Mouse (Mus musculus): Measurements from ENCODE around the gene Gnao1. TPM values are rescaled to one million over a fixed set of nuclear protein-coding genes. Genes with fewer than 3 reads are reported as not detected.

Gene Gnao1
- total RNA-seq, 2 experiments from 2014 or later, result 7.0 to 9.8 TPM

DNA sequence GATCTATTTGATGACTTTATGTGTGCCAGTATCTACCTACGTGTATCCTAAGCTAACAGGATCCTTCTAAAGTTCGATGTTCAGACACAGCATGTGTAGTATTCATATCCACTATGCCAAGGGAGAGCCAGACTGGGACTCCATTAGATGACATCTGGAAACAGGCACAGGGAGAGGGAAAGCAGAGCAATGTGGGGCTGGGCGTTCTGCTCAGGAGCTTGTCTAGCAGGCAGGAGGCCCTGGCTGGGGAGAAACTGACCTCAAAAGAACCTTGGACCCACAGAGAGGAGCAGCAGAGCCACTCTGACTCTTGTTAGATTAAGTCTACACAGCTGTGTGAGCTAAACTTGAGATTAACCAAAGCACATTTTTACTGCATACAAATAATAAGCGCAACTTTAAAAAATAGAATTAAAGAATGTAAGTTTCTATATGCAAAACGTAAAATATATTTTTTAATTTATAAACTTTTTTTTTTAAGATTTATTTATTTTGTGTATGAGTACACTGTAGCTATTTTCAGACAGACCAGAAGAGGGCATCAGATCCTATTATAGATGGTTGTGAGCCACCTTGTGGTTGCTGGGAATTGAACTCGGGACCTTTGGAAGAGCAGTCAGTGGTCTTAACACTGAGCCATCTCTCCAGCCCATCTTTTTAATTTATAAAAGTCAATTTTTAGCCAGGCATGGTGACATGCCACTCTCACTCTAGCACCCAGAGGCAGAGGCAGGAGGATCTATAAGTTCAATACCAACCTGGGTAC is 166.9 kb downstream of the Gnao1 start:
- intact Hi-C loops (cut with DNase I), result no loop called here

DNA sequence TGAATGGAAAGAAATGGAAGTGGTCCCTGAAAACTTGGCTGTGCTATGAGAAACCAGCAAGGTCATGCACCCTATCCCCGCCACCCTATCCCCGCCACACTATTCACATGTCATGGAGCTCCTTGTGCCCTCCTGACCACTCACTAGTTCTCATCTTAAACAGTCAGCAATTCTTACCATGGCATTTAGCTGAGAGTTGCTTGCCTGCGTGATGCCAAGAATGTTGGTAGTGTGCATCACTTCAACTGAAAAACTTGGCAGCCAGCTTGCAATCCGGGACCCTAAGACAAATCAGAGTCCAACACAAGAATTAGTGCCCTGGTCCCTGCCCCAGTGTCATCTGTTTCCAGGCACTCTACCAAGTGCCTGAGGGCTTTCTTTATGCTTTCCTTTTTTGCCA is 170.4 kb downstream of the Gnao1 start:
- no peak for DNase-seq
- intact Hi-C loops (cut with DNase I), result no loop called here

More for the DNA sequence above, 166.9 kb downstream of the Gnao1 start:
- DNase-seq, result no peak

DNA sequence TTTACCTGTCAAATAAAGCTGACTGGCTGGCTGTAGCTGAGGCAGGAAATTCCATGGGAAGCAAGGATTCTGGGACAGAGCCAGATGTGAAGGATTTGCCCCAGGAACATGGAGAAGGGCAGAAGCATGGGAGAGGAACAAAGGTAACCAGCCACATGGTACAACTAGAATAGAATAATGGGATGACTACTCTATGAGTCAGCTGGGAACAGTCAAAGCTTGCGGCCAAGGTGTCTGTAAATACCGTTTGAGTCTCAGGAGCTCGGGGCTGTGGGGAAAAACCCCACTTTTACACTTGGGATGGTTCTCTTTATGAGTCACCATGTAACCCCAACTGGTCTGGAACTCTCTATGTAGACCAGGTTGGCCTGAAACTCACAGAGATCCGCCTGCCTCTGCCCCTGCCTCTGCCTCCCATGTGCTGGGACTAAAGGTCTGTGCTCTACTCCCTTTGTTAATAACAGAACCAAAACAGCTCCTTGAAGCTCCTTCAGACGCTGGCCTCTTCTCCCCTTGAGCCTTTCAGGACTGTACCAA is 172.0 kb downstream of the Gnao1 start:
- intact Hi-C loops (cut with DNase I), result no loop called here

DNA sequence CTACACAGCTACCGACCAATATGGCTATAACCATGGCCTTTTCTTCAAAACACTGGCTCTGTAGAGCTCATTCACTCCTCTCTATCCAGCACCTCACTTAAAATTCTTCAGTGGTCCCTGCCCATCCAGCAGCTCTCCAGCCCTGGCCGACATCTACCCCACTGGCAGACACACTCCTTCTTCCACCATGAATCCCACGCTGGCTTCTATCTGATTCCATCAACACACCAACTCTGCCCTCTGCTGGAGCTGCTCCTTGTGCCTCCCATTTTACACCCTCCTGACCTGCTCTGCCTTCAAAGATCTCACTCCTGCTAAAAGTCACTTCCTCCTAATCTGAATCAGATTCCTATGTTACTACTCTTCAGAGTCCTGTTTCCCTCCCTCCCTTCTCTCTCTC is 174.1 kb downstream of the Gnao1 start:
- no peak for DNase-seq
- intact Hi-C loops (cut with DNase I), result no loop called here

More for the DNA sequence above, 172.0 kb downstream of the Gnao1 start:
- no peak for DNase-seq

DNA sequence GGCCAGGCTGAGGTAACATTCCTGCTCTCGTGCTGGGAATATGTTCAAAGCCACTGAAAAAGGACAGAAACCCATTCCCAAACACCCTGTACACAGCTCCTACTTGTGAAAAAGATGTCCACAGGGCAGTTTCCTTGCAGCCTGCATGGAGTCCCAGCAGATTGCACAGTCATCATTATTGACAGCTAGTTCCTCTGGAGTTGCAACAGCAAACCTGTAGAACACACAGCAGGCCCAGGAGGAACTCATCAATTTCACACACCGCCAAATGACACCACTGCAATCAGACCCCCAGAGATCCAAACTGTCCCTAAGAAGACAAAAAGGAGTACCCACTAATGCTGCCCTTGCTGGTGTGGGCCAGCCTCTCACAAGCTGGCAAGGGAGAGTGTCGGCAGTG is 175.0 kb downstream of the Gnao1 start:
- DNase-seq, result no peak
- intact Hi-C loops (cut with DNase I), result no loop called here

DNA sequence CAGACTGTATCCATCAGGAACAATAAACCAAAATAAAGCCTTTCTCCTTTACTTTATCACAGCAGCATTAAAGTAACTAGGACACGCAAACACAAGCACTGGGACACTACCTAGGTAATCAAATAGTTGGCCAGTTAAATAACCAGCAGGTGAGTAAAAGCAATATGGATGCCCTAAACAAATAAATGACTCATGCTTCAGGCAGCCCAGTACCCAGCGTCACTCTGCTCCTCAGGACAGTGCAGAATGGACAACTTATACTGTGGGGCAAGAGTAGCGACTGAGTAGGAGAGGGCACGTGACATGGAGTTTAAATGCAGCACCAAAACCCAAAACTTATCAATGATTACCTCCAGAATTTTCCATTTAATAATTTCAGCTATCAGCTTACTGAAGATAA is 180.0 kb downstream of the Gnao1 start:
- DNase-seq, result no peak

DNA sequence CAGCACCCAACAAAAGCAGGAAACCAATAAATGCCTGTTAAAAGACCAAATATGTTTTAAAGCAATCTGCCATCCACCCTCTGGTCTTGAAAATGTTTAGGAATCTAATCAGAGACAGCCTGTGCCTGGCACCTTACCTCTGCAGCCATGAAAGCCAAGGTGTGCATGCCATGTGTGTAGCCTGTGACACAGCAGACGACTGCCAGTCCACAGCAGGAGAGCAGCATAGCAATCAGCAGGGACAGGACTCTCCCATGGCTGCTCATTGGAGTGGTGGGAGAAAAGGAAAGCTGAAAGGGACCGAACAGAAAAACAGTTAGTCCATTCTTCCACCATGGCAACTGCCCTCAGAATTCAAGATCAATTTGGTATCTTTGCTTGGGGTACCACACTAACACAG is 189.2 kb downstream of the Gnao1 start:
- DNase-seq, result no peak
- intact Hi-C loops (cut with DNase I), result no loop called here

More for the DNA sequence above, 180.0 kb downstream of the Gnao1 start:
- intact Hi-C loops (cut with DNase I), result no loop called here

DNA sequence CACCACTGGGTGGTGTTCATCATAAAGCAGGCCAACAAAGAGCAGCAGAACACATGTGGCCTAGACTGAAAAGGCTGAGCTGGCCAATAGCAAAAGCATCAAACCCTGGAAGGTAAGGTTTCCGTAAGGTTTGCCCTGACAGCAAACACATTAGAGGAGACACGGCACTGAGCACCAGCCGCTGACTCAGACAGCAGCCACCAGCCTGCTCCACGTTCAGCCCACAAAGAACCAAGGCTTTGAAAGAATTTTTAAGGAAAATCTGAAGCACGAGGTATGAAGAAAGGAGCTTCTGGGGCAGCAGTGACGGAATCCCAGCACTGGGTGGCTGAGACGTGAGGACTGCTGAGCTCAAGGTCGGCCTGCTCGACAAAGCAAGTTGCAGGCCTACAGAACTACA is 194.4 kb downstream of the Gnao1 start:
- intact Hi-C loops (cut with DNase I), result no loop called here
- no peak for DNase-seq

DNA sequence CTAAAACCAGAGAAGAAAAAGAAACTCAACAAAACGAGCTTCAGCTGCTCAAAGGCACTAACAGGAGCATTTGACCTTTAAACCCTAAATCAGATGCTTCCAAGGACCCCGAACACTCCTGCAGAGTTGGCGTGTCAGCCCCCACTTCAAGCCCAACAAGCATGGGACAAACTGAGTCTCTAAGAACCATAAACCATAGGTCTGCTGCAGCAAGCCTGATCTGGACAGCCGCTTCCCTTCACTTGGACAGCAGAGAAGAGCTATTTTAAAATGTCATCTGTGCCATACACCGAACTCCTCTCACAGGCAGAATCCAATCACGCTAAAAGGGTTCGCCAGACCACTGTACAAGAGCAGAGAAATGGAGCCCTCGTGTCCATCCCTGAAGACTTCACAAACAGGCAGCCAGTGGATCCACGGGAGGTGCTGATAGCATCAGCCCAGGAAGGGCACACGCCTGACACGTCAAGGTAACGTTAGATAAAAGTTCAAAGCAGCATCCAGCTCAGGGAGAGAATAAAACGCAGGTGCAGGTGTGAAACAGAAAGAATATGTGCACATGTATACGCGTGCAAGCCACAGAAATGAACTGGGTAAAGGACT is 199.6 kb downstream of the Gnao1 start:
- no peak for DNase-seq
- intact Hi-C loops (cut with DNase I), result no loop called here

DNA sequence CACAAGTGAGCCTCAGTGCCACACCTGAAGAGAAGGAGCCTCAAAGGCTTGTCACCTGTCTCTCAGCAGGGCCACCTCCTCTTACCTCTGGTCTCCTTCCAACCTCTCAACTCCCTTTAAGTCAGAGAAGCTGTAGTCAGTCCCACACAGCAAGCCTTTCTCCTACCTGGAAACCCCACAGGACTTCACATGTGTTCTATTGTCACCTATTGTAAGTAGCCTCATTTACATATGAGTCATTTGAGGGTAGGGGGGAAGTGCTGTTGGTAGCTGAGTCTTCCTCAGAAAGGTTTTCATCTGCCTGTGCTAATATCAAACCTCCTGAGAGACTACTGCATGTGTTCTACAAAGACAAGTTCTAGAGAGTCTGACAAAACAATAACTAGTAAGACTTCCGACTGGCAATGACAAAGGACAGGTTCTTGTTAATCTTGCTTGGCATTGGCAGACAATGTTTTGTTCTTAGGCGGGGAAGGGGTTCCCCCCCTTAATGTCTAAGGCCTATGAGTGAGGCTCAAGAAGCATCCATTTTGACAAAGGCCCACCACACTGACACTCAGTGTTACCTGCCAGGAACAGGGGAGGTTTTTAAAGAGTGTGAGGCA is 200.4 kb downstream of the Gnao1 start:
- intact Hi-C loops (cut with DNase I), result no loop called here
- no peak for DNase-seq

DNA sequence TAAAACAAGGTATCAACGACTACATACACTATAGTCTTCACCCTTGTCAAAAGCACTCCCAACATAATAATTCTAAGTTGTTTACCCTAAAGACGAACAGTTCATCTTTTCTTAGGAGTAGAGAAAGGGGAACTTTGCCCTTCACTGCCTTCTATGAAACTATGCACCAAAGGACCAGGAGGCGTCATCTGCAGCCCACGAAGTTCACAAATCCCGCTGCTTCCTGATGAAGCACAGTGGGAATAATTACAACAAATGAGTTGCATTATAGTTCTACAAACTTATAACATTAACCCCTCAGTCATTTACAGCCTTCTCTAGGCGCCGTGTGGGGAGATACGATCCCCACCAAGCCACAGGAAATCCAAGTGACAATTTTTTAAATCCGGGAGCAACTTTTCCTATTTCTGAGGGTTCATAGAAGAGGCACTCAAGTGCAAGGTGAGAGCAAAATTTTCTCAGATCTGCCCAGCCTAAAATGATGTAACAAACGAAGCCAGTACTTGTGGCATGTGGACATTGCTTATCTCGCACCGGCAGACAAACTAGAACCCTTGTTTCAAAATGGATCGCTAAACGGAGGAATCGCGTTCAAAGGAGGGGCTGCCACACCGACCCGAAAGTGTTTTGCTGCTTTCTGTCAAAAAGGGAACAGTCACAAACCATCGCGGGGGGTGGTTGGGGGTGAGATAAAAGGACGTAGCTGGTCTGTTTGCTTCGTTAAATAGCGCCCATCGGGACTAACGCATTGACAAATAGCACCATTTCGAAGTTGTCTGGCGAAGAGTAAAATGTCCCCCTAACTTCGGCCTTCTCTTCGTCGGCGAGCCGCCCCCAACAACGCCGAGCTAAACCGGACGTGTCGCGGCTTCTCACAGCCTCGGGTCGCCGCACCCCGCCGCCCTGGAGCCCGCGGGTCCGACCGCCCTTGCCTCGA is 201.6 kb downstream of the Gnao1 start:
- intact Hi-C loops (cut with DNase I), result no loop called here
- DNase-seq, result no peak

DNA sequence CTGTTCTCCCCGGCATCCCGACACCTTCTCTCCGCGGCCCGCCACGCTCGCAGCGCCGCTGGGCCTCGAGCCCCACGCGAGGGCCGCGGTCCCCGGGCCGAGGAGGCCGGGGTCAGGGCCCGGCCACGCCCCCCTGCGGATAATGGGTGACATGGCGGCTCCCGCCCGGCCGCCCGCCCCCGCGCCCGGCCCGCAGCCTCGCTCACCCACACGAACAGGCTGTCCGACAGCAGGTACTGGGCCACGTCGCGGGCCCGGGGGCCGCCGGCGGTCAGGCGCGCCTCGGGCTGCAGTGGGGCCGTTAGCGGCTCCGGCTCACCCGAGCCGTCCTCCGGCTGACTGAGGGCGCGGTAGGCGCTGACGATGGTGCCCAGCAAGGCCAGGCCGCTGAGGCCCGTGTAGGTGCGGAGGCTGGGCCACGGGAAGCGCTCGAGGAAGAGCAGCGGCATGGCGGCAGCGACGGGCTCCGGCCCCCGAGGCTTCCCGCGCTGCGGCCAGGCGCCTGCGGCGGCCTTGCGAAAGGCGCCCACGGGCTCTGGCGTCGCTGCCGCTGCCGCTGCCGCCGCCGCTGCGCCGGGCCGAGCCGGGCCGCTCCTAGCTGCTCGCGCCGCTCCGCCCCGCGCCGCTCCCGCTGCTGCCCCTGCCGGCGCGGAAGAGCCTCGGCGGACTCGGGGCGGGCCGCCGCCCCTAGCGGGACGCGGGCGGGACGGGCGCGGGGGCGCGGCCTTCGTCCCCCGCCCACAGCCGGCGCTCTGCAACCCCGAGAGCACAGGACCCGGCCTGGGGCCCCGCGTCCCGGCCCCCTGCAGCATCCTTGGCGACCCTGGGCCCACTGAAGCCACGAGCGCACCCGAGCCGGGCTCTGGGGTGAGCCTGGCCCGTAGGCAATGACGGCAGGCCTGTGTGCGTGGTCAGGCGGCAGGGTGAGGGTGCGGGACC is 202.5 kb downstream of the Gnao1 start, which contains the start of gene Amfr:
Amfr (minus strand) TSS at position 830 of the 939 bp plus-strand sequence.
- peak; percentile 28 to 60 for DNase-seq
- intact Hi-C loops (cut with DNase I), result no loop called here

DNA sequence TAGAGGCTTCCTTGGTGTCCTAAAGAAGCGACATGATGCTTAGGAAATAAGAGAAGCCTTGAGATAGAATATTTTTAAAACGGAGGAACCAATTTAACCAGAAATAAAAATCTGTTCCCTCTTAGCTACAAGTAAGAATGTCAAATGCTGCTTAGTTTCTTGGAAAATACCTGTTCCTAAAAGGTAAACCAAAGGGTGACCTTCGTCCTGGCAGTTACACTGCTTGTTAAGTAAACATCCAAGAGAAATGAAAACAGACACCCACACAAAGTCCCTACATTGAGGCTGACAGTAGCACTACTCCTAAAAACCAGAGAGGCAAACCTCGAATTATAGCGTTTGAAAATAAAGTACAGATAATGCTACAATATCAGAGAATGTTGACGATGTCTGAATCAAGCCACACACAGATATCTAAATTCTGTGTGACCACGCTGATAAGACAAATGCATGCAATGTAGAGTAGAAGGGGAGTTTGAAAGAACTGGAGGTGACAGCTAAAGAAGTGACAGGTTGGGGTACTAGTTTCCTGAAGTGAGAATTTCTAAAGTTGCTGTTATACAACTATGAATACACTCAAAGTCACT is 203.4 kb downstream of the Gnao1 start:
- no peak for DNase-seq
- intact Hi-C loops (cut with DNase I), result no loop called here

Small RNA genes within 50 kb of the gene (microRNA-seq; reads per million reads assigned to microRNA genes)
- 0 reads per million in 2 experiments for gene Gm24159

Other genes with a start within 250 kb of the Gnao1 start
- gene Amfr, start 202.9 kb downstream of the Gnao1 start, total RNA-seq (2021), result 10 to 100 TPM; 85.5 to 94.4 TPM
- 10 to 100 TPM in 1 of 2 experiments, 1 to 10 TPM in 1; 8.7 to 11.9 TPM for gene Nudt21, start 227.1 kb downstream of the Gnao1 start, total RNA-seq (2021)
- gene Ogfod1, start 227.2 kb downstream of the Gnao1 start, total RNA-seq (2021), result 10 to 100 TPM; 21.8 to 22.9 TPM

All from gastrocnemius, postnatal 36 days (tissue).